Mouse (Mus musculus) retina, postnatal 7 days (tissue): Measurements from ENCODE around the gene Vps9d1.
A peak's percentile ranks its signal among the peaks of the same experiment; 100 is the strongest.
"Not testable (repeated sequence)": the region's sequence is repeated elsewhere in the genome, so short reads cannot be mapped to it uniquely, and the experiment has no call there.

Experiments used
- DNase-seq: peaks from one replicate; pipeline ENCODE4 v3.0.0-alpha.2; 2012; ENCODE audit warnings: low read depth, low spot score

The Vps9d1 gene

GRCm38 (mm10) chr8:123254099-123254885, at the start of gene Vps9d1, which contains the start of gene Zfp276:
Vps9d1 (minus strand) TSS chr8:123254348.
Zfp276 (plus strand) TSS chr8:123254195.
- peak; percentile 73 for DNase-seq

- DNase-seq = no peak
Observed at GRCm38 (mm10) chr8:123298301-123298700, 44.2 kb upstream of the Vps9d1 start.

DNA sequence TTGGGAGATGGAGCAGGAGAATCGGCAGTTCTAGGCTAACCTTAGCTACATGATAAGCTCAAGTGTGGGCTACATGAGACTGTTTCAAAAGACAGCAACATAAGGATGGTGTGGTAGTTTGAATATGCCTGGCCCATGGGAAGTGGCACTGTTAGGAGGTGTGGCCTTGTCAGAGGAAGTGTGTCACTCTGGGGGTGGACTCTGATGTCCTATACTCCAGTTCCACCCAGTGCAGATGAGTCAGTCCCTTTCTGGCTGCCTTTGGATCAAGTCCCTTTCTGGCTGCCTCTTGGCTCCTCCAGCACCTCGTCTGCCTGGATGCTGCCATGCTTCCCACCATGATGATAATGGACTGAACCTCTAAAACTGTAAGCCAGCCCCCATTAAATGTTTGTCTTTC, 38.6 kb upstream of the Vps9d1 start:
- no peak for DNase-seq

GRCm38 (mm10) chr8:123292281-123292680, 38.1 kb upstream of the Vps9d1 start:
- DNase-seq = no peak

GRCm38 (mm10) chr8:123291716-123292115, 37.6 kb upstream of the Vps9d1 start:
- DNase-seq = no peak

GRCm38 (mm10) chr8:123290679-123291078, 36.5 kb upstream of the Vps9d1 start:
- no peak for DNase-seq

GRCm38 (mm10) chr8:123290166-123290565, 36.0 kb upstream of the Vps9d1 start:
- DNase-seq = peak; percentile 33

GRCm38 (mm10) chr8:123287362-123287761, 33.2 kb upstream of the Vps9d1 start:
- DNase-seq = no peak

GRCm38 (mm10) chr8:123284493-123284892, 30.3 kb upstream of the Vps9d1 start:
- no peak for DNase-seq

DNA sequence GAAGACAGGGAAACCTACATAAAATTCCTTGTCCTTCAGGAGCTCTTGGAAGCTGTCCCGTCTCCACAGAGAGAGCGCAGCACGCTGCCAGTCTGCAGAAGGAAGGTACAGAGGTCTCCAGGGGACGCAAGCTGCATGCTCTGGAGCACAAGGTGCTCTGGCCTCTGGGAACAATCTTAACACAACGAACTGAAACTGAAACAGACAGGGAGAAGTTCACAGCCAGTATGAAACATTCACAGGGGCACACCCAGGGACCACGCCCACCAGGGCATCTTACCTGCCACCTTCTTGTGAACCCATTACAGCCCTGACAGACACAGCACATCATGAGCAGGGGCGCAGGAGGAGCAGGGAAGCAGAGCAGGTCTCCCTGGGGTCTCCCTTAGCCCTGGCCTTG, 29.8 kb upstream of the Vps9d1 start:
- DNase-seq = no peak

GRCm38 (mm10) chr8:123282994-123283393, 28.8 kb upstream of the Vps9d1 start:
- DNase-seq = not testable (repeated sequence)

- no peak for DNase-seq
Observed at GRCm38 (mm10) chr8:123280302-123281094, 26.4 kb upstream of the Vps9d1 start.

GRCm38 (mm10) chr8:123279828-123280227, 25.7 kb upstream of the Vps9d1 start:
- DNase-seq = no peak

GRCm38 (mm10) chr8:123278445-123278844, 24.3 kb upstream of the Vps9d1 start:
- DNase-seq = no peak

GRCm38 (mm10) chr8:123275096-123275495, 20.9 kb upstream of the Vps9d1 start:
- no peak for DNase-seq

DNA sequence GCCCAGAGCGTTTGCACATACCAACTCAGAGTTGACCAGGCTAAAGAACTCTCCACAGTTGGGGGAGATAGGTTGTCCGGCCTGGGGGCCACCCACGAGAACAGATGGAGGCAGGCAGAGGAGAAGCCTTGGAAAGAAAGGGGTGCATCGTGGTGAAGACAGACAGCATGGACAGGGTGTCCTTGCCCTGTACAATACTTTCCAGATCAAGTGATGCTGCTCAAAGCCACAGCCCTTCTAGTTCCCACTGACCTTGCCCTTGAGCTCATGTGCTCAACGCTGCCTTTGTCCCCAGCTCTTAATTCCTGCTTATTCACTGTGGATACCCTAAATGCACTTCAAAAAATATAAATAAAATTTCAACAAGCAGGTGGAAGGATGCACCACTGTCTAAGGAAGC, 20.3 kb upstream of the Vps9d1 start:
- no peak for DNase-seq

DNA sequence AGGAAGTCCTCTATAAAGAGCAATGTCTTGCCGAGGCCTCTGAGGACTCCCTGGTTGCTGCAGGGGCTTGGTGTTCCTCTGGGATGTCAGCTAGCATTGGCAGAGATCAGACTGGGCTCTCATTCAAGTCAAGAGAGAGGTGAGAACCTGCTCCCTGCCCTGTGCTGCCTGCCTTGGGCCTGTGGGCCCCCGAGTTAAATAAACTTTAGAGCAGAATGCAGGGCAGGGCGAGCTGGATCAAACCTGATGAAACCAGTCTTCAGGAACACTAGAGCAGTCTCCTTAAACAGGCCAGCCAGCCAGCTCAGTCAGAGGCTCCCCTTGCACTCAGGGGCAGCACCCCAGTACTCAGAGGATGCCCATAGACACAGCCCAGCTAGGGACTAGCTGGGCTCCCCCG, 17.8 kb upstream of the Vps9d1 start:
- no peak for DNase-seq

- no peak for DNase-seq
Observed at GRCm38 (mm10) chr8:123271147-123271546, 17.0 kb upstream of the Vps9d1 start.

DNA sequence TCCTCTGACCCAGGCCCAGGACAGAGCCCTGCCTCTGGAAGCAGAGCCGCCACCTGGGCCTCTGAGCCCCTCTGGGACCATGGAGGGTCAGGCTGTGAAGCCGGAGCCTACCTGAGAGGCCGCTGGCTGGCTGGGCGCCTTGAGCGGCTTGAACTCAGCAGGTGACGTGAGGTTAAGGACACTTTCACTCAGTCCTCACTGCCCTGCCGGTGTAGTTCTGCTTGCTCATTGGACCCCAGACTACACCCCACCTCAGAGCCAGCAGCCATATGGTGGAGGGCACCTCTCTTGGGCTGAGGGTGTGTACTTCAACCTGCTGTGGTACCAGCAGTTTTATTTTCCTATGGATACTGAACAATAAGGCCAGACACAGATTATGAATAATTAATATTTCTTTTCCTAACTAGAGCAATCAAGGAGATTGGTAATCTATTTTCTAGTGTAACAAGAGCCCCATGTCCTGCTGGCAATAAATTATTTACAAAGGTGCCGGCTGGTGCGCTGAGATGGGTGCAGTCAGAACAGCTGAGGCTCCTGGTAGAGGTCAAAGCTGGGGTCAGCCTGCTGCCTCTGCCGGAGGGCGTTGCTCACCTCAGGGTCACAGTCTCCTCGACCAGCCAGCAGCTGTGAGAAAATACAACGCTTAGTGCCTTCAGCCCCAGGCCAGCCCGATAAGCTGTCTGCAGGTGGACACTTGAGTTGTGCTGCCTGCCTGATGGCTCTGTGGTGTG, 13.9 kb upstream of the Vps9d1 start:
- no peak for DNase-seq

DNA sequence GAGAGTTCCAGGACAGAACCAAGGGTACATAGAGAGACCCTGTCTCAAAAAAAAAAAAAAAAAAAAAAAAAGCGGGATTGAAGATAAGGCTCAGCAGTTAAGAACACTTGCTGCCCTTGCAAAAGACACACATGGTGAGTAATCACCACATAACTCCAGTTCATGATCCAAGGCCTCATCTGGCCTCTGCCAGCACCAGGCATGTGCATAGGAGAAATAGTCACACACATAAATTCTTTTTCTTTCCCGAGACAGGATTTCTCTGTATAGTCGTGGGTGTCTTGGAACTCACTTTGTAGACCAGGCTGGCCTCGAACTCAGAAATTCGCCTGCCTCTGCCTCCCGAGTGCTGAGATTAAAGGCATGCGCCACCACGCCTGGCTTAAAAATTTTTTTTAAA, 3.4 kb upstream of the Vps9d1 start:
- DNase-seq = not testable (repeated sequence)

DNA sequence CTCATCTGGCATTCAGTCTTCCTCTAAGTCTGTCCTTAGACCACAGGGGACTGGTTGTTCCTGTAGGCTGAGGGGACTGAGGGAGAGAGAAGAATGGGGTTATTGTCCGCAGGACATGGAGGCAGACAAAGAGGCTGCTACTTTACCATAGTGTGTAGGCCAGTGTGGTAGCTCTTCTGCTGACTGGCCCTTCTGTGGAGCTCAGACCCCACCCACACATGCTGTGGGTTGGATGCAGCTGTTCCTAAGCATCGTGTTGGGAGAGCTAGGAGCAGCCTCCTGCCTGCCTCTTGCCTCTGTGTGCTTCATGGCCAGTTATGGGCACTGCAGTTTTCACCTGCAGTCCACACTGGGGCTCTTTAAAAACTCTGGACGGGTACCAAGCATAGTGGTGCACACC, 3.0 kb upstream of the Vps9d1 start:
- DNase-seq = no peak

DNA sequence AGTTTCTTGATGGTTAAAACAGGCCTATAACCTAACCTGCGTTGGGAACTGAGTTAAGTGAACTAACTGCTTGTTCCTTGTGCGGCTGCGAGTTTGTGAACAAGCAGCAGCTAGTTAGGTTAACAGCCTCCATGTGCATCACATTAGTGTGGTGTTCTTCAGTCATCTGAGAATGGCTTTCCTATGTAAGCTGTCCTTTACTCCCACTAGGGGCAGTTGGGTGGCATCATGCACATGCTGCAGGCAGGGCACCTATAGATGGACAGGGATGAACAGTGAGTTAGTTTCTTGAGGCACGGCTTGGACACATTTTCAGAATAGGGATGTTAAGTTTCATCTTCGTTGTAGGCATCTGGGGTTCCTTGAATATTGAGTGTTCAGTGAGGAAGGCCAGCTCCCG, 1.0 kb upstream of the Vps9d1 start:
- no peak for DNase-seq
